Mouse (Mus musculus) neural tube, embryonic 15.5 days (tissue): ENCODE results near the gene Gchfr. TPM values are rescaled to one million over a fixed set of nuclear protein-coding genes. Genes with fewer than 3 reads are reported as not detected.

Source experiments
- ATAC-seq: fragments of 200-750 bp; cut with Nextera tagmentation; 2 replicates; pipeline ENCODE4 v1.8.0; 2017; ENCODE audit warnings: mild to moderate bottlenecking, moderate TSS enrichment, moderate library complexity; ENCODE audit not compliant: low FRiP score
- H3K27ac ChIP-seq: fragments of 300-500 bp; sonication (generic); replicated peaks from 2 replicates; pipeline ENCODE4 v1.5.1; 2015; ENCODE audit warnings: mild to moderate bottlenecking, inconsistent platforms
- H3K27me3 ChIP-seq: fragments of 300-500 bp; sonication (generic); replicated peaks from 2 replicates; pipeline ENCODE4 v1.6.1; 2015; ENCODE audit warnings: inconsistent platforms
- H3K36me3 ChIP-seq: fragments of 300-500 bp; sonication (generic); 2 replicates; pipeline ENCODE4 v1.6.1; 2015; ENCODE audit warnings: inconsistent platforms
- H3K4me1 ChIP-seq: fragments of 300-500 bp; sonication (generic); 2 replicates; pipeline ENCODE4 v1.6.1; 2015; ENCODE audit warnings: inconsistent platforms
- H3K4me2 ChIP-seq: fragments of 300-500 bp; sonication (generic); 2 replicates; pipeline ENCODE4 v1.6.1; 2015; ENCODE audit warnings: inconsistent platforms, mild to moderate bottlenecking, moderate library complexity
- H3K4me3 ChIP-seq: fragments of 300-500 bp; sonication (generic); replicated peaks from 2 replicates; pipeline ENCODE4 v1.5.1; 2015; ENCODE audit warnings: mild to moderate bottlenecking, inconsistent platforms
- H3K9ac ChIP-seq: fragments of 300-500 bp; sonication (generic); replicated peaks from 2 replicates; pipeline ENCODE4 v1.6.1; 2015; ENCODE audit warnings: mild to moderate bottlenecking, inconsistent platforms
- H3K9me3 ChIP-seq: fragments of 300-500 bp; sonication (generic); replicated peaks from 2 replicates; pipeline ENCODE4 v1.6.1; 2016; ENCODE audit warnings: inconsistent platforms
- WGBS: fragments of 180-500 bp; shearing (Covaris S2); methylation state at CpG from one replicate; pipeline ENCODE4 v1.1.7; 2015; ENCODE audit warnings: mixed read lengths; 5-methylcytosine and 5-hydroxymethylcytosine counted together
- polyA plus RNA-seq: library from polyadenylated mRNA; unstranded; fragments of >200 nt; fragmentation: Nextera tagmentation; extraction: Ambion mirVana; gene quantifications from 2 replicates; pipeline ENCODE4 v1.2.1, GENCODE M21; 2015

Gchfr gene
- polyA plus RNA-seq, 1 experiment from 2014 or later, result 4.6 TPM

DNA sequence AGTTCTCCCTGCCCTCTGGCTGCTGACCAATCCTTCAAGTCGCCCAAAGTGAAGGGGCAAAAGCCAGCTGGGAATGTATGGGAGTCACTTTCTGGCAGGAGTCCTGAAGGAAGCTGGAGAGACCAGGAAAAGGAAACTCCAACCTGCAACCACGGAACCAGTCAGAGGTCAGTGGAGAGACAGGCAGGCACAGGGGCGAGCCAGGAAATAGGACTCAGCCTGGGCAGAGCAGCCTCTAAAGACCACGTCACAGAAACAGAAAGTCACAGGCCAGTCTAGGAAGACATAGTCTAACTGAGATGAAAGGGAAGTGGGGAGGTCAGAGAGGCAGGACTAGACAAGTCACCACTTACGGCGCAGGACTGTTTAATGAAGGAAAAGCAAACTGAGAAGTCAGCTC lies 8.0 kb downstream of the Gchfr start:
- H3K36me3 ChIP-seq, result peaks cover 31% of the 10 kb centered on the region
- ATAC-seq, result no peak

DNA sequence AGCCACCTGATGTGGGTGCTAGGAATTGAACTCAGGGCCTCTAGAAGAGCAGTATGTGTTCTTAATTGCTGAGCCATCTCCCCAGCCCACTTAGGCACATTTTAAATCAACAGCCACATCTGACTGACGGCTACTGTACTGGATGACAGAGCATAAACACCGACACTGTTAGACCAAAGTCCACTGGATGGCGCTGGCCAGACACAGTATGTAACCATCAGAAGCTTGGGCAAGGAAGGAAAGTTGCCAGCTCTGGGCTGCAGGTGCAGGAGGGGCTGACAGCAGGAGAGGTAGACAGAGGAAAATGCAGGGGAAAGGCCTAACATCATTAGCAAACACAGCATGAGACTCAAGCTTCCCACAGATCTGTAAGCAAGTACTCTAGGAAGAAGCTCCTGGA lies 9.2 kb downstream of the Gchfr start:
- 64% methylated on average over 3 of the region's 3 CpGs for WGBS
- H3K9me3 ChIP-seq, result no peaks in the 10 kb centered on the region
- peaks cover 31% of the 10 kb centered on the region for H3K4me1 ChIP-seq
- H3K36me3 ChIP-seq, result peaks cover 36% of the 10 kb centered on the region
- H3K27me3 ChIP-seq, result no peaks in the 10 kb centered on the region
- no peak for ATAC-seq
- no peak overlapping the region for H3K9ac ChIP-seq
- no peak overlapping the region for H3K4me2 ChIP-seq
- no peak overlapping the region for H3K27ac ChIP-seq
- H3K4me3 ChIP-seq, result no peak overlapping the region

More for the DNA sequence above, 8.0 kb downstream of the Gchfr start:
- H3K27ac ChIP-seq, result no peak overlapping the region
- H3K9me3 ChIP-seq, result no peaks in the 10 kb centered on the region
- WGBS, result 85% methylated on average over 6 of the region's 6 CpGs
- H3K4me3 ChIP-seq, result no peak overlapping the region
- no peaks in the 10 kb centered on the region for H3K27me3 ChIP-seq
- H3K9ac ChIP-seq, result no peak overlapping the region
- peaks cover 31% of the 10 kb centered on the region for H3K4me1 ChIP-seq
- H3K4me2 ChIP-seq, result no peak overlapping the region

DNA sequence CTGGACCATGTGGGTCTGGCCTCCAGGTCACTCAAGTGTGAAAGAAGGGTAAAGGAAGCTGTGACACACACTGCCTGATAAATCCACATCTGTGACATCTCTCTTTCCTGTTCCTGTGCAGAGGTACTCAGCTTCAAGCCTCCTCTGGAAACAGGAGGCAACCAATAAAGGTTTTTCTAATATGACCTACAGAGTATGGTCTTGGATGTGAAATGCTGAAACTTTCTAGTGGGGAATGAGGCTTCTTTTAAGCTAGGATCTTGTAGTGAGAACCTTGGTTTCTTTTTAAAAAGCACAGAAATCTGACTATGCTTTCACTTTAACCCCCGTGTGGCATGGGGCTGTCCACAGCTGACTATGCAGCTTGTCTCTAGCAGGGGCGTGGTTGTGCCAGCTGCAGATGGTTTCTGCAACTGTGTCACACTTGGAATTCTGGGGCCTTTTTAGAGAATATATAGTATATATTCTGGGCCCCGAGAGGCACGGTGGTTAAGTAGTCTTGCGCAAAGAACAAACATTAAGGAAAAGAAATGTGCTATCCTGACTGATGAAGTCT lies 9.9 kb downstream of the Gchfr start:
- WGBS, result 90% methylated on average over 5 of the region's 5 CpGs
- ATAC-seq, result no peak
- no peak overlapping the region for H3K4me2 ChIP-seq
- H3K9me3 ChIP-seq, result no peaks in the 10 kb centered on the region
- peaks cover 25% of the 10 kb centered on the region for H3K4me1 ChIP-seq
- no peak overlapping the region for H3K4me3 ChIP-seq
- H3K9ac ChIP-seq, result no peak overlapping the region
- no peaks in the 10 kb centered on the region for H3K27me3 ChIP-seq
- no peak overlapping the region for H3K27ac ChIP-seq
- peaks cover 41% of the 10 kb centered on the region for H3K36me3 ChIP-seq

DNA sequence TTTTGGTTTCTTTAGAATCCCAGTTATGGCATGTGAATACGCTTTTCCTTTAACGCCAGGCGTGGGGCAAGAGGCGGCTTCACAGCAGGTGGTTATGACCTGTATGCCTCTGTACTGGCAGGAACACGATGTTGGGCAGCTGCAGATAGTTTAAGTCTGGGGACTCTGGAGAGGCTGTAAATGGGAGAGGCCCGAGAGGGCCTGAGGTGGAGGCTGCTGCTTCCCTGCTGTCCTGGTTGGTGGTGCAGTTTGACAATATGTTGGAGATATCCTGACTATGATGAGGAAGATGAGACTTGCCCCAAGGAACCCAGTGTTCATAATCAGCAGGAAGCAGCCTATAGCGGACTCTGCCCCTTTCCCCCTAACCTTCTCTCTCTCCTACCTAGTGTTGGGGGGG lies 15.3 kb downstream of the Gchfr start:
- WGBS, result 73% methylated on average over 7 of the region's 7 CpGs
- H3K36me3 ChIP-seq, result peaks cover 56% of the 10 kb centered on the region

DNA sequence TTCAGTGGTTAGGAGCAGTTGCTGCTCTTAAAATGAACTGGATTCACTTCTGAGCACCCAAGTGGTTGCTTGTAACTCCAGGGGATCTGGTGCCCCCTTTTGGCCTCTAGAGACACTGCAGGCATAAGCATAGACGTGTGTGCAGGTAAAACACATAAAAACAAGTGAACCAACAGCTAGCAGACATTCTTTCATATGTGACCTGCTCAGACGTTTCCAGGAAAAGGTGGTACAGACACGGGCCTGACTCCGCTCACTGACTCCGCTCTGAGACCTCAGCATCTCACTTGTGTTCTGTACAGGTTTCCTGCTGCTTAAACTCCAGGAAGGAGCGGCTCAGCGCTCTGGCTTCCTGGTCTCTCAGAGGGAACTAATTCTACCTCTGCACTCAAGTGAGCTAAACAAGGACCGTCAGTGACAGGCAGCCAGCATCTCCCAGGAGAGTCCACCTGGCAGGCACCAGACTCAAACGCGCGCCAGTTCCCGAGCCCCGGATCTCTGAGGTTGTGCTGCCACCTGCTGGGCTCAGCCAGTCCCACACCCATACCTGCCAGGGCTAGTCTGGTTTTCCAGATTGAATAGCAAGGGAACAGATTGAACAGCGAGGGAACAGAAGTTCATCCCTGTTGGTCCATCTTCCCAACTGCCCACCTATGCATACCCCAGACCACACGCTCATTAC lies 21.6 kb downstream of the Gchfr start:
- Histone ChIP-seq H3K27ac (no peak overlapping the region), H3K36me3 (peaks cover 12% of the 10 kb centered on the region), H3K4me3 (peak overlapping the region; percentile 30), H3K27me3 (no peaks in the 10 kb centered on the region), H3K9me3 (no peaks in the 10 kb centered on the region), H3K4me2 (peak overlapping the region; percentile 63), H3K4me1 (peaks cover 12% of the 10 kb centered on the region), H3K9ac (peak overlapping the region; percentile 32; the same call in 1 of the 2 replicates)
- 6% methylated on average over 15 of the region's 15 CpGs for WGBS
- ATAC-seq, result peak; percentile 91

More for the DNA sequence above, 15.3 kb downstream of the Gchfr start:
- no peak overlapping the region for H3K4me2 ChIP-seq
- no peak overlapping the region for H3K9ac ChIP-seq
- H3K4me1 ChIP-seq, result no peaks in the 10 kb centered on the region
- no peak for ATAC-seq
- no peaks in the 10 kb centered on the region for H3K27me3 ChIP-seq
- H3K9me3 ChIP-seq, result no peaks in the 10 kb centered on the region
- no peak overlapping the region for H3K4me3 ChIP-seq
- no peak overlapping the region for H3K27ac ChIP-seq

DNA sequence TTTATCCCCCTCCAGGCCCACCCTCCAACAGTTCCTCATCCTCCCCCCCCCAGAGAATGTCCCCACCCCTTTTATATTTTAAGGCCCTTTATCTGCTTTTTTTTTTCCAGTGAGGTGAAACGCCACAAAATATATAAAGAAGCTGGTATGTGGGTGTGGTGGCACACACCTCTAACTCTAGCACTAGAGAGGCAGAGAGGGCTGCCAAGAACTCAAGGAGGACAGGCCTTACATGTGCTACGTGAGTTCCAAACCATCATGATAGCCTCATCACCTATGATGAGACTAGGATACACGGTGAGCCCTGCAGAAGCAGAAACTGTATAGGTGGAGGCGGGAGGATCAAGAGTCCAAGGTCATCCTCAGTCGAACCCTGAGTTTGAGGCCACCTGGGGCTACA lies 23.4 kb downstream of the Gchfr start:
- H3K4me3 ChIP-seq, result no peak overlapping the region
- H3K4me1 ChIP-seq, result peaks cover 12% of the 10 kb centered on the region
- WGBS, result 90% methylated on average over 5 of the region's 5 CpGs
- no peaks in the 10 kb centered on the region for H3K27me3 ChIP-seq
- H3K36me3 ChIP-seq, result no peaks in the 10 kb centered on the region
- H3K9me3 ChIP-seq, result no peaks in the 10 kb centered on the region
- no peak for ATAC-seq
- no peak overlapping the region for H3K4me2 ChIP-seq
- no peak overlapping the region for H3K9ac ChIP-seq
- no peak overlapping the region for H3K27ac ChIP-seq

DNA sequence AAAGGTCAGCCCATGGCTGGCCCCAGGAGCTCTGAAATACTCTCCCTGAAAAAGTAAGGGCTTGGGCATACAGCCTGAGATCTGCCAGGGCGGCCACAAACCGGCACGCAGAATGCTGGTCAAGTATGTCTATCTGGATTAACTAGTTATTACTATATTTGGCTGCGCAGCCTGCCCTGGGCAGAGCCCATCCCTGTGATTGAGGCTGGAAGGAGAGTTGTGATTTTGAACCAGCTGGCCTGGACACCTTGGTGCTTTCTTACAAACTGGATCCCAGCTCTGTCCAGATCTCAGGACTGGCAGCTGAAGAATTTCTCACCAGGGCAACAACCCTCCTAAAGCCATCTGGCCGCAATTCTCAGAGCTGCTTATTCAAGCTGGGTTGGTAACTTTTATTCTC lies 26.6 kb downstream of the Gchfr start:
- H3K27me3 ChIP-seq, result no peaks in the 10 kb centered on the region
- no peak overlapping the region for H3K4me2 ChIP-seq
- no peaks in the 10 kb centered on the region for H3K9me3 ChIP-seq
- no peak overlapping the region for H3K4me3 ChIP-seq
- H3K36me3 ChIP-seq, result no peaks in the 10 kb centered on the region
- no peak overlapping the region for H3K9ac ChIP-seq
- H3K27ac ChIP-seq, result no peak overlapping the region
- H3K4me1 ChIP-seq, result peaks cover 18% of the 10 kb centered on the region
- 88% methylated on average over 5 of the region's 5 CpGs for WGBS
- no peak for ATAC-seq

DNA sequence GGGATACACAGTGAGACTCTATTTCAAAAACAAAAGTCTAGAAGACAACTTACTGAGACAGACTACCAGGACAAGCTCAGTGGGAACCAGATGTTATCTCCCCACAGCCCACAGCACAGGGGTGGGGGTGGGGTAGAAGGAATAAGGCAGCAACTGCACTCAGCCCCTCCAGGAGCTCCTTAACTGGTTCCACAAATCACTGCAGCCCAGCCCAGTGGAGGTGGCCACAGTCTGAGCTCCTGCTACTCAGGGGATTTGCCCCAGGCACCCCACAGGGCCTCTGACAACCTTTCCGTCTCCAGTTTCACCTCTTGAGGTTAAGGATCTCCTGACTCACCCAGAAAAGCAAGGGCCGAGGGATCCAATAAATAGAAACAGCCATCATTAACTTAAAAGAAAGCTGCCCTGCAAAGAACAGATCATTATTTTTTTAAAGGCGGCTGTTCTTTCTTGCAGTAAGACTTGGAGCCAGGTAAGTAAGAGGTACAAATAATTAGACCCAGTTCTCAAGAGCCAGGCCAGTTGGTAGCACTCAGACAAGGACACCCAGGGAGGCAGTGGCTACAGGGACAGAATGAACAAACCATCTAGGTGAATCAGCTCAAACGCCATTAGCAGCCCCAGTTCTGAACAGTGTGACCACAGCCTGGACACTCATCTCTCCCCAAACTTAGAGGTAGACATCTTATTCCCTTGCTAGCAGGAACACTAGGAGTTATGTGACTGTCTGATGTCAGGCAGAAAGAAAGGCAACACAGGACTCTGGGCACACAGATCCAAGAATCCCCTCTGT lies 28.9 kb downstream of the Gchfr start:
- no peaks in the 10 kb centered on the region for H3K36me3 ChIP-seq
- H3K9me3 ChIP-seq, result no peaks in the 10 kb centered on the region

DNA sequence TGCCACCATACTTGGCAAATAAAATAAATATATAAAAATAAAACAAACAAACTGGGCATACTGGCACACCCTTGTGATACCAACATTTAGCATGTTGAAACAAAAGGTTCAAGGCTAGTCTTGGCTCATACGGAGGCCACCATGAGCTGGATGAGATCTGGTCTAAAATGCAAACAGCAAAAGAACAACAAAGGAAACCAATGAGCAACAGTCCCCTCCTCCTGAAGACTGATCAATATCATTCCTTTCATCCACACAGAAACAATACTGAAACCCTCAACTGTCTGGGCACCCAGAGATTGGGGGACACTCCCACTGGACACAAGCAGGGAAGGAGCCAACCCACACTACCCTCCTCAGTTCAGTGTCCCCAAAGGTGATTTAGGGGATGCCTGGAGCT lies 29.9 kb downstream of the Gchfr start:
- no peaks in the 10 kb centered on the region for H3K9me3 ChIP-seq
- H3K27me3 ChIP-seq, result no peaks in the 10 kb centered on the region
- H3K36me3 ChIP-seq, result no peaks in the 10 kb centered on the region
- no peak overlapping the region for H3K27ac ChIP-seq
- H3K4me1 ChIP-seq, result peaks cover 13% of the 10 kb centered on the region
- H3K4me2 ChIP-seq, result no peak overlapping the region
- no peak for ATAC-seq
- WGBS, result 87% methylated on average over 1 of the region's 1 CpGs
- no peak overlapping the region for H3K4me3 ChIP-seq
- H3K9ac ChIP-seq, result no peak overlapping the region

More for the DNA sequence above, 28.9 kb downstream of the Gchfr start:
- H3K27me3 ChIP-seq, result no peaks in the 10 kb centered on the region
- H3K27ac ChIP-seq, result no peak overlapping the region
- H3K4me3 ChIP-seq, result no peak overlapping the region
- peaks cover 13% of the 10 kb centered on the region for H3K4me1 ChIP-seq
- 40% methylated on average over 4 of the region's 4 CpGs for WGBS
- ATAC-seq, result no peak
- no peak overlapping the region for H3K9ac ChIP-seq
- no peak overlapping the region for H3K4me2 ChIP-seq

DNA sequence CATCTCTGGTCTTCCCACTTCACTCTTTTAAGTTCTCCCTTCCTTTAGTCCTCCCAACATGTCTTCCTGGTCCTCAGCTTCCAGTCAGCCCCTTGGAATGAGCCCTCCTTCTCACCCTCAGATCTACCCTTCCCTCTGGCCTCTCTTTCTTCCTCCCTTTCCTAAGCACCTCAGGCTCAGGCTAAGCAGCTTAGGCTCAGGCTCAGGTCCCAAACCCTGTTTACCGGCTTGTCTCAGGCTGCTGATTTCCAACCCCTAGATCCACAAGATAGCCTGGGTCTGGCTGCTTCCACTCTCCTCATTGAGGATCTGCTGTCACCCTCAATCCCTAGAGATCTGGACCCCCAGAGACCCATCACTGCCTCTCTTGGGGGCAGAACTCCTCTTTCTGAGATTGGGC lies 30.5 kb downstream of the Gchfr start:
- no peak overlapping the region for H3K27ac ChIP-seq
- no peak for ATAC-seq

DNA sequence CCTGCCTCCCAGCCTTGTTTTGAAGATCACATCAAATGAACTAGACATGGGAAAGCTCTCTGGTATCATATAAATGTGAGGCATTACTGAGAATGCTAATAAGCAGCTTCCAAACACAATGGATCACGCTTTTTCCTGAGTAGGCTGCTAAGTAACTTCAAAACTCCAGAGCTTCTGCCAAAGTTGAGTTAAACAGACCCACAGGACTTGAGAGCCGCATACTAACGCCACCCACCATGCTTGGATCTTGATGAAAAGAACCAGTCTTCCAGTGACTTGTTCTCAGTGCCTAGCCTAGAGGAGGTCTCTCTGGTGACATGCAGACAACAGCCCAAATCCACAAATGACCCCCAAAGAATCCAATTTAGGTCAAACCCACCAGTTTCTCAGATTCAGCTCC lies 31.4 kb downstream of the Gchfr start:
- 57% methylated on average over 3 of the region's 3 CpGs for WGBS
- Histone ChIP-seq H3K4me2 (no peak overlapping the region), H3K27me3 (no peaks in the 10 kb centered on the region), H3K27ac (no peak overlapping the region), H3K4me1 (peaks cover 19% of the 10 kb centered on the region), H3K9ac (no peak overlapping the region), H3K36me3 (no peaks in the 10 kb centered on the region), H3K9me3 (no peaks in the 10 kb centered on the region), H3K4me3 (no peak overlapping the region)
- no peak for ATAC-seq

More for the DNA sequence above, 30.5 kb downstream of the Gchfr start:
- Histone ChIP-seq H3K4me2 (no peak overlapping the region), H3K27me3 (no peaks in the 10 kb centered on the region), H3K36me3 (no peaks in the 10 kb centered on the region), H3K9me3 (no peaks in the 10 kb centered on the region), H3K4me1 (peaks cover 16% of the 10 kb centered on the region), H3K4me3 (no peak overlapping the region), H3K9ac (no peak overlapping the region)
- 70% methylated on average over 1 of the region's 1 CpGs for WGBS
